Mouse (Mus musculus): ENCODE measurements around the gene Apc2. TPM values are rescaled to one million over a fixed set of nuclear protein-coding genes. Genes with fewer than 3 reads are reported as not detected.

Apc2 gene
- polyA plus RNA-seq, 1 experiment from 2014 or later = 170 TPM

DNA sequence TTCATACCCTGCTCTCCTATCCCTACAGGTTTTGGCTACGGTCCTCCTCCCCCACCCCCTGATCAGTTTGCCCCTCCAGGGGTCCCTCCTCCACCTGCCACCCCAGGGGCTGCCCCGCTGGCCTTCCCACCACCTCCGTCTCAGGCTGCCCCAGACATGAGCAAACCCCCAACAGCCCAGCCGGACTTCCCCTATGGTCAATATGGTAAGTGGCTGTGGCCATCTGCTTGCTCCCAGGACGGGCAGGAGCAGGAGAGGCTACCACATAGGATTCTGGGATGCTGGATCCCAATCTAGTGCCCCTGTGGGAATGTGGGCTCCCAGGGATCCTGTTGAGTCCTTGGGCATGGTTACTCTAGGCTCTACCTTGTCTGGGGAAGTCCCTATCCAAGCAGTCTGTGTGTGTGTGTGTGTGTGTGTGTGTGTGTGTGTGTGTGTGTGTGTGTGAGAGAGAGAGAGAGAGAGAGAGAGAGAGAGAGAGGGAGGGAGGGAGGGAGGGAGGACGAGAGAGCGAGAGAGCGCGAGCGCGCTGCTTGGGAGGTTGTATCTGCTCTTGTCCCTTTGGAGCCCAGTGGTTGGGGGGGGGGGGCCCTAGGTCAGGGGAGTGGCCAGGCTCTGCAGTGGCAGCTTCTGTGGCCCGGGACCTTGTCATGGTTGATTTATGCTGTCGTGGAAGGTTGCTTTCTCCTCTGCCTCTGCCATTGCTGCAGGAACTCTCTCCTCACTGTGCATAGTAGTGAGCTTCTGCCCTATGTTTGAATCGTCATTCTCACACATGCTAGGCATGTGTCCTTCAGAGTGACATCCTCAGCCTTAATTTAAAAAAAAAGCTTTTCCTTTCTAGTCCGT, 10.3 kb upstream of the Apc2 start:
- H3K36me3 ChIP-seq = peaks cover 84% of the 10 kb centered on the region
- H3K4me3 ChIP-seq = no peak overlapping the region
- 74% methylated on average over 10 of the region's 15 CpGs for WGBS
- ATAC-seq (ENCODE audit: low FRiP score) = no peak
- H3K27ac ChIP-seq = no peak overlapping the region
- no peak overlapping the region for H3K4me2 ChIP-seq (replicated peaks)
- H3K9me3 ChIP-seq (replicated peaks) = no peaks in the 10 kb centered on the region
- no peaks in the 10 kb centered on the region for H3K27me3 ChIP-seq
- no peak overlapping the region for H3K9ac ChIP-seq
- peaks cover 12% of the 10 kb centered on the region; the same call in 1 of the 2 replicates for H3K4me1 ChIP-seq

- Histone ChIP-seq H3K36me3 (peaks cover 59% of the 10 kb centered on the region), H3K27ac (0 out of 2 replicates have a peak overlapping the region, but pooled peaks have one; percentile 17)
- no peak for ATAC-seq (ENCODE audit: low FRiP score)
These were observed 7.7 kb upstream of the Apc2 start for GRCm38 (mm10) chr10:80288097-80288496.

DNA sequence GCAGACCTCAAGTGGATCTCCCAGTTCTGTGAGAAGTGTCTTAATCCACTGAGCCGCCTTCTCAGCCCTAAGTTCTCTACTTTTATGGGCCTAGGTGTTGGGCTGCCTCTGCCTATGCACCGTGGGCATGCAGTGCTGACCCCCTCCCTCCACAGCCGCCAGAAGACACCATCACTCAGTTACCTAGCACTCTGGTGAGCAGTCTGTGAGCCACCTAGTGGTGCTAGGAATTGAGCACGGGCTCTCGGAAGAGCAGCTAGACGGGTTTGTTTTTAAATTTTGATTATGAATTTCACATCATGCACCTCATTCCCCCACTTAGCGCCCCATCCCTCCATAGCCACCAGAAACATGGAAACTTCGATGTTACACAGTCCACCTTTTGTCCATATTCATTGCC, 7.1 kb upstream of the Apc2 start:
- 77% methylated on average over 8 of the region's 8 CpGs for WGBS
- Histone ChIP-seq H3K9ac (no peak overlapping the region), H3K4me2 (replicated peaks) (no peak overlapping the region), H3K27ac (no peak overlapping the region), H3K4me1 (peaks cover 9% of the 10 kb centered on the region), H3K27me3 (no peaks in the 10 kb centered on the region), H3K4me3 (no peak overlapping the region), H3K36me3 (peaks cover 59% of the 10 kb centered on the region), H3K9me3 (replicated peaks) (no peaks in the 10 kb centered on the region)
- no peak for ATAC-seq (ENCODE audit: low FRiP score)

More at GRCm38 (mm10) chr10:80288097-80288496, 7.7 kb upstream of the Apc2 start:
- Histone ChIP-seq H3K4me2 (replicated peaks) (no peak overlapping the region), H3K4me3 (no peak overlapping the region), H3K4me1 (peaks cover 3% of the 10 kb centered on the region), H3K9me3 (replicated peaks) (no peaks in the 10 kb centered on the region), H3K9ac (no peak overlapping the region), H3K27me3 (no peaks in the 10 kb centered on the region)
- WGBS = 95% methylated on average over 12 of the region's 12 CpGs

DNA sequence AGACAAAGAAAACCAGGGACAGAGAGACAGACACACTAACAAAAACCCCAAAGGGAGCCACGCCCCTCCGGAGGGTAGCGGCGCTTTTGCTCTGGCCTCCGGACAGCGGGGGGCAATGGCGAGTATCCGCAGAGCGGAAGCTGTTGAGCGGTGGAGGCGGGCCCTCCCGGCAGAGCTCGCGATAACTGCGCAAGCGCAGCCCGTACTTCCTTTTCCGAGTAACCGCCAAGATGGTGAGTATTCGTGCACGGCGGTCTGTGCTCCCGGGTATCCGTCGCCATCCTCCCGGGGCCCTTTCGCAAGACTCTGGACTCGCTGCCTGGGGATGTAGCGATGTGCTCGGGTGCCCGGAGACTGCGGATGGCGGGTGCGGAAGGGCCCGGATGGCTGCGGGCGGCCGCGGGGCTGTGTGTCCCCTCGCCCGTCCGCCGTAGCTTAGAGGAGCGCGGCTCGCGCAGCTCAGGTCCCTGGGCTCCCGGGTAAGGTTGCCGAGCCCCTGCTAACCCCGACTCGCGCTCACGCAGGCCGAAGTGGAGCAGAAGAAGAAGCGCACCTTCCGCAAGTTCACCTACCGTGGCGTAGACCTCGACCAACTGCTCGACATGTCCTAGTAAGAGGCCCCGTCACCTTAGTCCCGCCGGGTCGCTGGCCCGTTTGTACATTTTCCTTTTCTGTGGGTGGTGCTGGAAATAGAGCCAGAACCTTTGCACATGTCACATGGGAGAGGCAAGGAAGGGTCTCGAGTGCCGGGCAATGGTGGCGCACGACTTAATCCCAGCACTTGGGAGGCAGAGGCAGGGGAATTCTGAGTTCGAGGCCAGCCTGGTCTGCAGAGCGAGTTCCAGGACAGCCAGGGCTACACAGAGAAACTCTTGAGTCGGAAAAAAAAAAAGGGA, 3.3 kb upstream of the Apc2 start, which contains the start of gene Rps15:
Gene Rps15, plus strand, starts transcription at position 203 of the 896 bp plus-strand sequence.
- WGBS = under 1% methylated on average over 70 of the region's 72 CpGs
- Histone ChIP-seq H3K27ac (peak within 1 kb of the TSS; percentile 90), H3K9me3 (replicated peaks) (no peaks in the 10 kb centered on the region), H3K27me3 (peaks cover under 1% of the 10 kb centered on the region; the same call in 1 of the 2 replicates), H3K9ac (peak within 1 kb of the TSS; percentile 99), H3K36me3 (peaks cover 33% of the 10 kb centered on the region), H3K4me3 (peak within 1 kb of the TSS; percentile 96), H3K4me1 (peaks cover 34% of the 10 kb centered on the region), H3K4me2 (replicated peaks) (peak within 1 kb of the TSS; percentile 99)
- ATAC-seq (ENCODE audit: low FRiP score) = peak; percentile 75

GRCm38 (mm10) chr10:80293325-80293724, 2.5 kb upstream of the Apc2 start:
- no peak for ATAC-seq (ENCODE audit: low FRiP score)
- peak overlapping the region; percentile 99 for H3K9ac ChIP-seq
- peak overlapping the region; percentile 96 for H3K4me3 ChIP-seq
- peaks cover 43% of the 10 kb centered on the region for H3K4me1 ChIP-seq
- H3K9me3 ChIP-seq (replicated peaks) = no peaks in the 10 kb centered on the region
- peaks cover 27% of the 10 kb centered on the region for H3K36me3 ChIP-seq
- H3K27me3 ChIP-seq = peaks cover 5% of the 10 kb centered on the region; the same call in 1 of the 2 replicates
- H3K27ac ChIP-seq = peak overlapping the region; percentile 90
- 31% methylated on average over 14 of the region's 14 CpGs for WGBS
- H3K4me2 ChIP-seq (replicated peaks) = peak overlapping the region; percentile 99

DNA sequence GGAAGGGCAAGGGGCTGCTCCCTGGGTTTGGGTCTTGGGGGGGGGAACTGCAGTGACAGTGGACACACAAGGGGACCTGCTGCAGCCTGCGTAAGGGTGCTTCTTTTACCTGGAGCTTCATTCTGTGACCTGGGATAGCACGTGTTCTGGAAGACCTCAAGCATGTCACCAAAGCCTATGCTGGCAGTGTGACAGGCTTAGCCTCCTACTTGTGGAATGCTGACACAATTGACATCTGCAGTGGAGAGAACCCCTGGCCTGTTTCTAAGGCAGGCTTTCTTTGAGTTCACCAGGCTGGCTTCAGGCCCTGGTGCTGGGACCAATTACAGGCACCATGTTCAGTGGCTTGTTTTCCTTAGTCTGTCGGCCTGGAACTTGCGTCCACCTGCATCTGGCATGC, 1.5 kb upstream of the Apc2 start:
- 81% methylated on average over 4 of the region's 4 CpGs for WGBS
- no peaks in the 10 kb centered on the region for H3K9me3 ChIP-seq (replicated peaks)
- H3K36me3 ChIP-seq = peaks cover 18% of the 10 kb centered on the region
- peaks cover 13% of the 10 kb centered on the region; the same call in 1 of the 2 replicates for H3K27me3 ChIP-seq
- H3K4me1 ChIP-seq = peaks cover 47% of the 10 kb centered on the region
- H3K27ac ChIP-seq = no peak overlapping the region
- H3K9ac ChIP-seq = no peak overlapping the region
- H3K4me3 ChIP-seq = peak overlapping the region; percentile 96; the same call in 1 of the 2 replicates
- no peak for ATAC-seq (ENCODE audit: low FRiP score)
- no peak overlapping the region for H3K4me2 ChIP-seq (replicated peaks)

GRCm38 (mm10) chr10:80294788-80295303, 931 bp upstream of the Apc2 start:
- H3K27ac ChIP-seq = peak overlapping the region; percentile 95; the same call in 1 of the 2 replicates
- H3K36me3 ChIP-seq = peaks cover 17% of the 10 kb centered on the region
- no peak for ATAC-seq (ENCODE audit: low FRiP score)
- H3K4me2 ChIP-seq (replicated peaks) = no peak overlapping the region
- no peaks in the 10 kb centered on the region for H3K9me3 ChIP-seq (replicated peaks)
- peaks cover 18% of the 10 kb centered on the region; the same call in 1 of the 2 replicates for H3K27me3 ChIP-seq
- H3K9ac ChIP-seq = no peak overlapping the region
- 44% methylated on average over 7 of the region's 7 CpGs for WGBS
- peak overlapping the region; percentile 47; the same call in 1 of the 2 replicates for H3K4me3 ChIP-seq
- H3K4me1 ChIP-seq = peaks cover 51% of the 10 kb centered on the region

DNA sequence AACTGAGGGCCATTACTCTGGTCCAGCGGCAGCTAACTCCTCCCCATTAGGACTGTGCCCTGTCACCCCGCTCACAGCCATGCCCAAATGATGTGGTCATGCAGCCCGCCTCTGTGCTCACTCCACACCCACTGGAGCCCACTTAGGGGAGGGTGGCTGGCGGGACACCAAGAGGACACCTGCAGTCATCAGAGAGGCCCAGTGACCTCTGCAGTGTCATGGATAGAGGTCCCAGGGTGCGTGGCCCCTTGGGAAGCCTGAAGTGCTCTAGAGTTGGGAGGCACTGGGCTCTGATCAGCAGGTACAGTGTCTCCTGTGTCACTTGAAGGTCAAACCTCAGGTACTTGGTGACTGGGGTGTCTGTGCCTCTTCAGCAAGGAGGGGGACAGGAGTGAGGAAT, 1.0 kb downstream of the Apc2 start:
- Histone ChIP-seq H3K4me2 (replicated peaks) (peak overlapping the region; percentile 72), H3K27me3 (peaks cover 21% of the 10 kb centered on the region; the same call in 1 of the 2 replicates), H3K9me3 (replicated peaks) (no peaks in the 10 kb centered on the region), H3K9ac (peak overlapping the region; percentile 97), H3K36me3 (peaks cover 17% of the 10 kb centered on the region), H3K4me1 (peaks cover 61% of the 10 kb centered on the region), H3K27ac (peak overlapping the region; percentile 95), H3K4me3 (peak overlapping the region; percentile 47)
- WGBS = 84% methylated on average over 5 of the region's 5 CpGs
- no peak for ATAC-seq (ENCODE audit: low FRiP score)

DNA sequence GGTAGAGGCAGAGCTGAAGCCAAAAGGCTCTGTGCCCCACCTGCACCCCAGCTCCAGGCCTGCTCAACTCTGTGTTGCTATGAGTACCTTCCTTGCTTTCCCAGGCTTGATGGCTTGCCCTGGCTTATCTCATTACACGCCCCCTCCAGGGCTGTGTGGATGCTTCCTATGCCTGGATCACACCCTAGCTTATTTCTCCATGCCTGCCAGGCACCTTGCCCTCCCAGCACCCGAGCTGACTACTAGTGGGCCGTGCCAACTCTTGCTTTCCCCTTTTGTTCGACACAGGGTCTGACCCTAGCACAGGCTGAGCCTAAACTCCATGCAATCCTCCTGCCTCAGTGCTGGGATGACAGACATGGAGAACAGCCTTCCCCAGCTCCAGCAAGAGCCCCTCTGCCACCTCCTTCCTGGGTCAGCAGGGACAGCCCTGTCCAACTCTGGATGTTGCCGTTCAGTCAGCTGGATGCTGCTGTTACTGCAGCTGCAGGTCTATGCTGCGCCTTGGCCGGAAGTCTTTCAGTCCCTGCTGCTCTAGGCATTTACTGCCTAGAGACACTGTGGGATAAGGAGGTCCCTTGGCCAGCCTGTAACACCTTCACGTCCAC, 1.9 kb downstream of the Apc2 start:
- Histone ChIP-seq H3K9me3 (replicated peaks) (no peaks in the 10 kb centered on the region), H3K27me3 (peaks cover 21% of the 10 kb centered on the region; the same call in 1 of the 2 replicates), H3K4me3 (peak overlapping the region; percentile 6; the same call in 1 of the 2 replicates), H3K27ac (peak overlapping the region; percentile 99), H3K36me3 (peaks cover 24% of the 10 kb centered on the region), H3K9ac (peak overlapping the region; percentile 97), H3K4me2 (replicated peaks) (peak overlapping the region; percentile 72), H3K4me1 (peaks cover 69% of the 10 kb centered on the region)
- WGBS = 77% methylated on average over 8 of the region's 8 CpGs
- ATAC-seq (ENCODE audit: low FRiP score) = no peak

GRCm38 (mm10) chr10:80298571-80299281, 2.9 kb downstream of the Apc2 start:
- H3K9me3 ChIP-seq (replicated peaks) = no peaks in the 10 kb centered on the region
- H3K36me3 ChIP-seq = peaks cover 22% of the 10 kb centered on the region
- H3K4me3 ChIP-seq = peak overlapping the region; percentile 62
- WGBS = 4% methylated on average over 26 of the region's 26 CpGs
- H3K4me2 ChIP-seq (replicated peaks) = peak overlapping the region; percentile 72
- H3K9ac ChIP-seq = peak overlapping the region; percentile 97
- peak overlapping the region; percentile 99 for H3K27ac ChIP-seq
- peaks cover 68% of the 10 kb centered on the region for H3K4me1 ChIP-seq
- H3K27me3 ChIP-seq = peaks cover 21% of the 10 kb centered on the region; the same call in 1 of the 2 replicates
- peak; percentile 70 for ATAC-seq (ENCODE audit: low FRiP score)

GRCm38 (mm10) chr10:80299301-80299700, 3.5 kb downstream of the Apc2 start:
- H3K36me3 ChIP-seq = peaks cover 17% of the 10 kb centered on the region
- peak overlapping the region; percentile 97 for H3K9ac ChIP-seq
- peaks cover 21% of the 10 kb centered on the region; the same call in 1 of the 2 replicates for H3K27me3 ChIP-seq
- no peak for ATAC-seq (ENCODE audit: low FRiP score)
- peaks cover 70% of the 10 kb centered on the region for H3K4me1 ChIP-seq
- peak overlapping the region; percentile 62 for H3K4me3 ChIP-seq
- peak overlapping the region; percentile 99 for H3K27ac ChIP-seq
- no peaks in the 10 kb centered on the region for H3K9me3 ChIP-seq (replicated peaks)
- WGBS = 5% methylated on average over 15 of the region's 15 CpGs
- H3K4me2 ChIP-seq (replicated peaks) = peak overlapping the region; percentile 72
